ENCODE assay signal across 17 mouse cellular contexts in the genomic region with DNA sequence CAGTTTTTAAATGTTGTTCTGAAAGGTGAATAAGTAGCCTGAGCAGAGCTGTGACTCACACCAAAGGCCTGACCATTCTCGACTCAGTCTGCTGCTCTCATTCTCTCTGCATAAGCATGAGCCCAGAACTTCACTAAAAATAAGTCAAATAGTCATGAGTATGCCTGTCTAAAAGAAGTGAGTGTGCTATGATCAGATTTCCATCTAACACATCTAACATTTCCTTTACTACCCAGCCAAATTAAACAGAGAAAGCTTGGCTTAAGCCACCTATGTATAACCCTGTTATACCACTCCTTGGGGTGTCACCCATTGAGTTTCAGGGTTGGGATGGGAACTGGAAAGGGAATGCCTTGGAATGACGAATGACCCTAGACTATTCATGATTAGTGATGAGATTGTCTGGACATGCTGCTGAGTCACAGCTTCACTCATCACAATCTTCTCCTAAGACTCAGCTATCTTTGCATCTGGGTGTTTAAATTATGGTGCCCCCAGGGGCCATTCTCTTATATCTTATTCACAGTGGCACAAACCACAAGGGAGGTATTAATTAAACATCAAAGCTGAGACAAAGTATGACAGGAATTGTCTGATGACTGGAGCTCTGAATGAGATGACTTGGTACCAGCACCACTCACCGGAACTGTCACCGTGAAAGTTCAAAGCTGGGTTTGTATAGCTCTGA. TPM values are rescaled to one million over a fixed set of nuclear protein-coding genes. Genes with fewer than 3 reads are reported as not detected.
DNase-seq lines count a peak whose midpoint lies in the region; ATAC-seq lines count a peak whose summit lies in the region.
"Had no signal": no experiment of that assay in that cellular context is flagged by ENCODE, and none has a peak within 500 bp of the region (broad histone marks: within the 10 kb centered on the region; RNA-seq: fewer than 3 reads in every experiment).

No protein-coding gene starts in this region.

- intact Hi-C loops in heart, postnatal 25 days (cut with DNase I) = no loop called here
- intact Hi-C loops in left cerebral cortex, postnatal 4 days (cut with DNase I) = no loop called here

- peak; percentile 37 for DNase-seq in heart, adult 11 months
- DNase-seq in heart, postnatal 25 days (ENCODE audit: low spot score) = no peak
- peak; percentile 70 for DNase-seq in 3T3-L1 (ENCODE audit: low read depth, low spot score)
- DNase-seq in Muller cell, postnatal 12 days (ENCODE audit: inconsistent ontology term) = peak; percentile 94
- peak; percentile 51 for DNase-seq in fibroblast of lung, adult 2 months (ENCODE audit: low read depth)
- no peak for DNase-seq in left cerebral cortex, postnatal 4 days
- DNase-seq: adrenal gland, adult 8-10 months; adrenal gland, postnatal 36 days; cerebellum, adult 11 months; cerebellum, adult 9-10 months; cerebellum, postnatal 25 days; heart, adult 2 months; heart, postnatal 14 days had no signal

- no peak for ATAC-seq in megakaryocyte progenitor cell, adult 5-6 weeks (replicated peaks; ENCODE audit: poor library complexity)
- ATAC-seq: CD4-positive, CD25-positive, alpha-beta regulatory T cell, adult 4 months; forebrain, embryonic 15.5 days; intestine, embryonic 16.5 days had no signal

RNA-seq across cellular contexts. Expression of gene Itgb1, which starts 18.7 kb away (rescaled TPM):
- total RNA-seq in heart, postnatal 25 days (2021) = 100 to 1,000 TPM; 383 to 412 TPM
- 78.2 and 84.2 TPM in 2 replicates for total RNA-seq in megakaryocyte progenitor cell, adult 5-6 weeks (2015)
- 139 and 140 TPM in 2 replicates for total RNA-seq in megakaryocyte progenitor cell, adult 5-6 weeks (2017)
- 10 to 100 TPM; 80.8 to 85.5 TPM for total RNA-seq in left cerebral cortex, postnatal 4 days (2021)

Comparison
In these comparisons a context has a peak if more than half of its experiments do, and no peak if none do; other contexts are left out.
1. DNase-seq: peak in heart, adult 11 months (single experiment), 3T3-L1 (single experiment), Muller cell, postnatal 12 days (single experiment) and fibroblast of lung, adult 2 months (single experiment); none in heart, postnatal 25 days (single experiment) and left cerebral cortex, postnatal 4 days (single experiment).